Mouse (Mus musculus): ENCODE data around the gene Hist1h3f.

- TF ChIP-seq TAL1 (conservative IDR thresholded peaks at IDR 0.05; ENCODE audit: low read depth, low read length) (no peak), CTCF (IDR thresholded peaks at IDR 0.05; ENCODE audit: low read depth, low read length) (no peak), GATA1 (IDR thresholded peaks at IDR 0.05; ENCODE audit: borderline replicate concordance, low read length) (no peak), POLR2AphosphoS5 (IDR thresholded peaks at IDR 0.05; ENCODE audit: insufficient replicate concordance, low read depth, low read length) (no peak), GATA2 (IDR thresholded peaks at IDR 0.05; ENCODE audit: borderline replicate concordance, low read depth, low read length) (no peak)
These were observed 37.5 kb upstream of the Hist1h3f start for GRCm38 (mm10) chr13:23506351-23506750.

Data from G1E (cell line).